Mouse (Mus musculus): ENCODE data around the gene Suclg2.

The Suclg2 gene

DNA sequence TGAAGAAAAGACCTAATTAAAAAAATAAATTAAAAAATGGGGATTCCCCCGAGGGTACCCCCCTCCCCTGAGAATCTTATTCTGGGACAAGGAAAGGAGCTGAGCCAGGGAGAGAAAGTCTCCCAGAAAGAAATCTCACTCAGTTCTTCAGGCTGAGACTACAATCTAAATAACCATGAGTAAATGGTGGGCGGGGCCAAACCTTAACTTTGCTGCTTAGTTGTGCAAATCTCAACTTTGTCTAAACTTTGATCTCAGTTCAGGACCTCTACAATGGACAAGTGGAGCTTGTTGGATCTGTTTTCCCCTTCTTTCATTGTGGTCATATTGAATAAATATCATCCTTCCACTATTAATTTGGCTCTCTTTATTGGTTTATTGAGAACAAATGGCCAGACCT is 272.4 kb downstream of the Suclg2 start:
- no peak for DNase-seq (ENCODE audit: low spot score)

DNA sequence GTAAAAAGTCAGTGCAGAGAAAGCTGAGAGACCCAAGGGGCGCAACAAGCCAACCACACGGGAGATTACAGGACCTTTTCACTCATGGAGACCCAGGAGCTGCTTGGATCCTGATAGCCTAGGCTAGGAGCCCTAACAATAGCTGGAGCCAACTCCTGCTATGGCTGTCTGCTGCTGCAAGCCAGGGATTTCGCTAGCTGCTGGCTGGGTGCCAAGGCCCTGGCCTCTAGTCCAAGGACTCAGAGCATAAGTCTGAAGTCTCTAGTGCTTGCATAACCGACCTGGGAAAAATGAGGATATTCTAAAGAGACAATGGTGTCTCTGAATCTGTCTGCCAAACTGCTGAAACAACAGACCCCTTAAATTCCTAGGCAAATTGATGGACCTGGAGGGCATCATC is 273.6 kb downstream of the Suclg2 start:
- DNase-seq (ENCODE audit: low spot score), result no peak

Data from embryo, embryonic 10.5 days (tissue).